Mouse (Mus musculus) erythroblast, embryonic 14.5 days (primary cell): ENCODE measurements around the gene Gm960.

ENCODE experiments used
- GATA1 ChIP-seq: IDR thresholded peaks from 2 replicates; pipeline ENCODE4 v1.6.1; 2012; ENCODE audit warnings: low read length, inconsistent platforms, mixed read lengths
- TAL1 ChIP-seq: IDR thresholded peaks from 3 replicates; pipeline ENCODE4 v1.6.1; 2012; ENCODE audit warnings: low read length, inconsistent platforms, mixed read lengths

GRCm38 (mm10) chr19:4737866-4738265 lies 39.4 kb upstream of the Gm960 start:
- TF ChIP-seq TAL1 (no peak), GATA1 (no peak)
